Mouse (Mus musculus) cerebellum, adult 2 months (tissue): ENCODE data around the gene Id1. TPM values are rescaled to one million over a fixed set of nuclear protein-coding genes. Genes with fewer than 3 reads are reported as not detected.

ENCODE experiments used
- DNase-seq, 2 experiments: peaks; one replicate each; pipeline ENCODE4 v3.0.0; 2021
- H3K27ac ChIP-seq: fragments of 200-500 bp; 2 replicates; pipeline ENCODE4 v1.5.1; 2012; ENCODE audit warnings: low read length, control low read depth, inconsistent platforms; ENCODE audit not compliant: insufficient read depth
- H3K27me3 ChIP-seq: fragments of 200-500 bp; 2 replicates; pipeline ENCODE4 v1.6.1; 2012; ENCODE audit warnings: inconsistent platforms, mild to moderate bottlenecking, low read length, moderate library complexity; ENCODE audit not compliant: control insufficient read depth, insufficient read depth
- H3K4me1 ChIP-seq: fragments of 200-500 bp; 2 replicates; pipeline ENCODE4 v1.6.1; 2011; ENCODE audit warnings: low read length; ENCODE audit not compliant: control insufficient read depth, insufficient read depth
- H3K4me3 ChIP-seq: fragments of 200-500 bp; replicated peaks from 2 replicates; pipeline ENCODE3; 2011; ENCODE audit warnings: mild to moderate bottlenecking, low read depth, low read length, control low read depth; ENCODE audit not compliant: insufficient read depth
- CTCF ChIP-seq: fragments of 200-500 bp; IDR thresholded peaks from 2 replicates; pipeline ENCODE4 v1.5.1; 2011; ENCODE audit warnings: low read depth, mild to moderate bottlenecking, control low read depth, low read length, moderate library complexity, borderline replicate concordance; ENCODE audit not compliant: insufficient read depth
- POLR2A ChIP-seq: fragments of 200-500 bp; IDR thresholded peaks from 2 replicates; pipeline ENCODE4 v1.6.1; 2011; ENCODE audit warnings: low read length, control low read depth, borderline replicate concordance; ENCODE audit not compliant: insufficient read depth
- WGBS: fragments of 180-500 bp; shearing (Covaris S2); methylation state at CpG from one replicate; pipeline ENCODE4 v1.1.7; 2018; 5-methylcytosine and 5-hydroxymethylcytosine counted together
- polyA plus RNA-seq: library from polyadenylated mRNA; depleted of rRNA; stranded (reverse); fragments of >200 nt; gene quantifications from 2 replicates; pipeline ENCODE4 v1.2.3, GENCODE M21; 2012

The Id1 gene
- polyA plus RNA-seq, 1 experiment, result 68.7 TPM

DNA sequence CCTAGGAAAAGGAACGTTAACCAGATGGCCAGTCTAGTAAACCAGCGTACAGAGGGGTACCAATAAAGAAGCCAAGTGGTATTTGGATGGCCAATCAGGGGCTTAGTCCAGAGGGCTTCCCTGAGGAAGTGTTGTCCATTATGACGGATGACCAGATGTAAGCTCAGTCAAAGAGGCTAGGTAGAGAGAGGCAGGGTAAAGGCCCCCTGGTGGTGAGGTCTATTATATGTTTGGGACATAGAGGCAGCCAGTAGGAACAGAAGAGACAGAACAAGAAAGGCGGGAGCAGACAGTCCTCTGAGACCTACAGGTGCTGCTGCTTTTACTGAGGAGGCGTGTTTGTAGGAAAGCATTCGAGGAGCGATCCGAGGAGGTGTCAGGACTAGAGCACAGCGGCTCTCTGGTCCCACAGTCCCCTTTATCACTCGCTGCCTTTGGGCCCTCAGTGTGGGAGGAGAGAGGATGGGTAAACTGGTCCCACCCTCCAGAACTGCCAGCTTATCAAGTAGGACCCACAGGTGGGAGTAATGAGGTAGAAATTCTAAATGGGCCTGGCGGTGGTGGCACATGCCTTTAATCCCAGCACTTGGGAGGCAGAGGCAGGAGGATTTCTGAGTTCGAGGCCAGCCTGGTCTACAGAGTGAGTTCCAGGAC lies 31.7 kb downstream of the Id1 start:
- Histone ChIP-seq H3K4me1 (no peaks in the 10 kb centered on the region; the same call in 1 of the 2 replicates), H3K4me3 (no peak overlapping the region), H3K27ac (no peak overlapping the region), H3K27me3 (no peaks in the 10 kb centered on the region)
- TF ChIP-seq CTCF (peak; percentile 29; the same call in 1 of the 2 replicates), POLR2A (no peak)
- WGBS, result 68% methylated on average over 12 of the region's 12 CpGs
- no peak for DNase-seq

DNA sequence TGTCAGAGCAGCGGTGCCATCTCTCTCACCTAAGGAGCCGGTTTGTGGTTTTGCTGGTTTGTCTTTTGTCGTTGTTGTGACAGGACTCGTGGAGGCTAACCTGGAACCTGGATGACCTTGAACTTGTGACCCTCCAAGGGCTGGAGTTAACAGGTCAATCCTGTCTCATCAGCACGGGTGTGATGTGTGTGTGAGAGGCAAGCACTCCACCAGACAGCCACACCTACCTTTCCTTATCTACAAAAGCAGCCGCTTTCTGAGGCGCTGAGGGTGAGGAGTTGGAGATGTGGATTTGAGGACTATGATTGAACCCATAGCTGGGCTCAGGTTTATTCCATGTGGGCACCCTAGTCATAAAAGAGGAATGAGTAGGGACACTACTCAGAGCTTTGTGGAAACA lies 33.6 kb downstream of the Id1 start:
- WGBS, result 87% methylated on average over 7 of the region's 7 CpGs
- Histone ChIP-seq H3K27ac (no peak overlapping the region), H3K4me1 (no peaks in the 10 kb centered on the region), H3K27me3 (no peaks in the 10 kb centered on the region), H3K4me3 (no peak overlapping the region)
- TF ChIP-seq POLR2A, result no peak
- no peak for TF ChIP-seq CTCF
- no peak for DNase-seq

DNA sequence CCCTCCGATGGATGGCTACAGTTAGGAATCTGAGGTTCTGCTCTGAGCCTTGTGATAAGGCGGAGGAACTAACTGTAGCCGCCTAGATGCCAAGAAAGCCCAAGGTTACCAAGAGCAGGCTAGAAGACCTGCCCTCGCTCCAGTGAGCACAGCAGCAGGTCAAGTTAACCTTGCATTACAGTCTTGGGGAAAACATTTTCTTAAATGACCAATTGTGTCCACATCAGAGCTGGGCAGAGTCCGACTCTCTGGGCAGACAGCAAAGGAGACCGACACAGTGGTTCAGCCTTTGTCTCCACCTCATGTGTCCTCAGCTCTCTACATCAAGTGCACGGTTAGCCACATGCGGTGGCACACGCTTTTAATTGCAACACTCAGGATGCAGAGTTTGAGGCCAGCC lies 35.5 kb downstream of the Id1 start:
- no peak for DNase-seq
- Histone ChIP-seq H3K4me1 (peaks cover 4% of the 10 kb centered on the region; the same call in 1 of the 2 replicates), H3K27me3 (no peaks in the 10 kb centered on the region), H3K27ac (no peak overlapping the region), H3K4me3 (no peak overlapping the region)
- WGBS, result 86% methylated on average over 9 of the region's 9 CpGs
- TF ChIP-seq POLR2A, result no peak
- no peak for TF ChIP-seq CTCF

GRCm38 (mm10) chr2:152772231-152772630 lies 36.2 kb downstream of the Id1 start:
- no peak for DNase-seq
- H3K4me1 ChIP-seq, result peaks cover 6% of the 10 kb centered on the region; the same call in 1 of the 2 replicates
- WGBS, result 34% methylated on average over 1 of the region's 1 CpGs
- H3K27me3 ChIP-seq, result no peaks in the 10 kb centered on the region
- H3K4me3 ChIP-seq, result no peak overlapping the region
- no peak overlapping the region for H3K27ac ChIP-seq
- TF ChIP-seq CTCF (no peak), POLR2A (no peak)

DNA sequence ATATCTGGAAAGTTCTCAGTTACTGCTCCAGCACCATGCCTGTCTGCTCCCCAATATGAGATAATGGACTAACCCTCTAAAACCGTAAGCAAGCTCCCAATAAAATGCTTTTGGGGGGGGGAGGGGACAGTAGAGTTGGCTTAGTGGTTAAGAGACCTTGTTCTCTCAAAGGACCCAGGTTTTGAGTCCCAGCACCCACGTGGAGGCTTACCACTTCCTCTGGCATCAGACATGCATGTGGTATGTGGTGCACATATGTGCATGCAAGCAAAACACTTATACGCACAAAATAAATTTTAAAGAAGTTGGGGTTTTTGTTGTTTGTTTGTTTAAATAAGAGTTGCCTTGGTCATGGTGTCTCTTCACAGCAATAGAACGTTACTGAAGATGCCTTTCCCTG lies 39.3 kb downstream of the Id1 start:
- peaks cover 20% of the 10 kb centered on the region for H3K4me1 ChIP-seq
- no peak for DNase-seq
- no peak for TF ChIP-seq POLR2A
- no peak for TF ChIP-seq CTCF
- WGBS, result 78% methylated on average over 4 of the region's 4 CpGs
- H3K4me3 ChIP-seq, result no peak overlapping the region
- no peaks in the 10 kb centered on the region for H3K27me3 ChIP-seq
- no peak overlapping the region for H3K27ac ChIP-seq

- no peak overlapping the region for H3K27ac ChIP-seq
- H3K4me1 ChIP-seq, result peaks cover 26% of the 10 kb centered on the region
- TF ChIP-seq CTCF, result no peak
- TF ChIP-seq POLR2A, result no peak
- DNase-seq, result no peak
- no peaks in the 10 kb centered on the region for H3K27me3 ChIP-seq
- no peak overlapping the region for H3K4me3 ChIP-seq
- 16% methylated on average over 3 of the region's 3 CpGs for WGBS
These were observed 40.0 kb downstream of the Id1 start for GRCm38 (mm10) chr2:152776019-152776418.

GRCm38 (mm10) chr2:152776435-152776834 lies 40.4 kb downstream of the Id1 start:
- WGBS, result 48% methylated on average over 2 of the region's 2 CpGs
- Histone ChIP-seq H3K4me3 (no peak overlapping the region), H3K27me3 (no peaks in the 10 kb centered on the region), H3K27ac (no peak overlapping the region), H3K4me1 (peaks cover 30% of the 10 kb centered on the region)
- TF ChIP-seq CTCF, result no peak
- no peak for TF ChIP-seq POLR2A
- DNase-seq, result no peak

DNA sequence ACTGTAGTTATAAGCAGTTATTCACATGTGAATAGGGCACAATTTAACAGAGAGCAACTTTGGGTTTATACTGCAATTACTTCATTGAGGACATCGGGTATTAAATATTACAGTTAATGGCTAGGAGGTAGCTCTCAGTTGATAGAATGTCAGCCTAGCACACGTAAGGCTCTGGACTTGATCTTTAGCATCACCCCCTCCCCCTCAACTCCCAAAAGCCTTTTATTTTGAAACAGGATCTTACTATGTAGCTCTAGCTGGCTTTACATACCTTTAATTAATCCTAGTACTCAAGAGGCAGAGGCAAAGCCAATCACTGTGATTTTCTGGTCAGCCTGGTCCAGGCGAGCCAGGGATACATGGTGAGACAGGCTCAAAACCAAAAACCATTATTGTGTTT lies 41.0 kb downstream of the Id1 start:
- DNase-seq, result no peak
- TF ChIP-seq CTCF, result no peak
- no peak for TF ChIP-seq POLR2A
- H3K4me3 ChIP-seq, result no peak overlapping the region
- H3K4me1 ChIP-seq, result peaks cover 36% of the 10 kb centered on the region
- H3K27ac ChIP-seq, result no peak overlapping the region
- H3K27me3 ChIP-seq, result no peaks in the 10 kb centered on the region
- WGBS, result 97% methylated on average over 3 of the region's 3 CpGs

DNA sequence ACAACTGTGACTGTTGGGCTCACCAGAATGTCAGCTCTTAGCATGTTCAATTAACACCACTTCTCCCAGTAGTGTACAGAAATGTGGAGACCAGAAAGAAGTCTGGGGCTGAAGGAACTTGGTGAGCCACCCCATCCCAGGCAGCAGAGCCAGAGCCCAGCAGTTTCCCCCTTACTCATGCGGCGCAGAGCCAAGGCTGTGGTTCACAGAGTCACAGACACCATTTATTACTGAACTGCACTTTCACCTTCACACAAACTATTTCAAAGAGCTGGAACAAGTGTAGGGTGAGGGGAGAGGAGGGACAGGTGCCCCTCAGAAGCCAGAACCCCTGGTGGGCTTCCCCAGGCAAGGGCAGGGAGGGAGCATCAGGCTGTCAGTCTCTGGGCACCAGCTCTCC lies 44.4 kb downstream of the Id1 start:
- no peak for TF ChIP-seq CTCF
- no peak for TF ChIP-seq POLR2A
- no peak overlapping the region for H3K4me3 ChIP-seq
- WGBS, result 83% methylated on average over 2 of the region's 2 CpGs
- H3K27me3 ChIP-seq, result no peaks in the 10 kb centered on the region
- no peak for DNase-seq
- H3K4me1 ChIP-seq, result peaks cover 63% of the 10 kb centered on the region
- peak overlapping the region; percentile 33; the same call in 1 of the 2 replicates for H3K27ac ChIP-seq
